Mouse (Mus musculus): Measurements from ENCODE around the gene Psmd5. TPM values are rescaled to one million over a fixed set of nuclear protein-coding genes. Genes with fewer than 3 reads are reported as not detected.
"Not testable (repeated sequence)": the region's sequence is repeated elsewhere in the genome, so short reads cannot be mapped to it uniquely, and the experiment has no call there.

Gene Psmd5
- polyA plus RNA-seq, 1 experiment = 41.7 TPM

DNA sequence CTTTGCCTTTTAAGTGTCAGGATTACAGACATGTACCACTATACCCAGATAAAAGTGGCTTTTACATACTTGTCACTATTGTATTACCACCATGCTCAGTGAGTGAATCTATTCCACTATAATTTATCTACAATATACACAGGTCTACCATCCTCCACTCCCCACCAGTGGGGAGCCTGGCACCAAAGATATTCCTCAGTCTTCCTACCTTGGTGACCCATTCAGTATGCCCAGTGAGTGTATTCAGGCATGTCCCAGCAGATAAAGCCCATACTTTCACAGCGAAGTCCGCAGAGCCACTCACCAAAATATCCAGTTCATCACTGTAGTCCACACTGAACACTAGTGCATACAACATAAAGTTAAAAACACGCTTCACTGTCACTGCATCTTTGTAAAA is 64.0 kb downstream of the Psmd5 start:
- H3K4me3 ChIP-seq (ENCODE audit: insufficient read depth, low read length) = no peak overlapping the region
- H3K4me1 ChIP-seq (ENCODE audit: control insufficient read depth, insufficient read depth, low read length) = no peaks in the 10 kb centered on the region; the same call in 1 of the 2 replicates
- TF ChIP-seq CTCF (IDR thresholded peaks at IDR 0.05; ENCODE audit: extremely low read depth, insufficient read depth, low read length) (no peak), POLR2A (IDR thresholded peaks at IDR 0.05; ENCODE audit: extremely low read depth, insufficient read depth, low read length) (no peak)
- H3K27ac ChIP-seq (ENCODE audit: insufficient read depth, low read length) = no peak overlapping the region

DNA sequence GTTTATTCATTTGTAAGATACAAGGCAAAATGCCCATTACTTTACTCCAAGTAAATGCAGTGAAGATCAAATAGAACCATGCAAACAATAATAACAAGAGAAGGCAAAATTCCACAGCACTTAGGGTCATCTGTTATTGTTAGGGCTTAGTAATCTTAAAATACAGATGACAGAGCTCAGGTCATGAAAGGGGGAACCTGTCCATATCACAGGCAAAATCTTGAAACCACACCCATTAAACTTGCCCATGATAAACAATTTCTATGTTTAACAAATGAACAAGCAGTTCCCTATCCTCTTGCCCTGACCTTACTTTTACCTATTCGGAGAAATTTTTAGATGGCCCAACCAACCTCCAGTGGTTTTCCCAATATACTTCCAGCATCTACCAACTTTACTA is 65.2 kb downstream of the Psmd5 start:
- H3K4me3 ChIP-seq (ENCODE audit: insufficient read depth, low read length) = no peak overlapping the region
- H3K4me1 ChIP-seq (ENCODE audit: control insufficient read depth, insufficient read depth, low read length) = peaks cover 2% of the 10 kb centered on the region; the same call in 1 of the 2 replicates
- H3K27ac ChIP-seq (ENCODE audit: insufficient read depth, low read length) = no peak overlapping the region
- TF ChIP-seq CTCF (IDR thresholded peaks at IDR 0.05; ENCODE audit: extremely low read depth, insufficient read depth, low read length) = no peak
- TF ChIP-seq POLR2A (IDR thresholded peaks at IDR 0.05; ENCODE audit: extremely low read depth, insufficient read depth, low read length) = no peak

DNA sequence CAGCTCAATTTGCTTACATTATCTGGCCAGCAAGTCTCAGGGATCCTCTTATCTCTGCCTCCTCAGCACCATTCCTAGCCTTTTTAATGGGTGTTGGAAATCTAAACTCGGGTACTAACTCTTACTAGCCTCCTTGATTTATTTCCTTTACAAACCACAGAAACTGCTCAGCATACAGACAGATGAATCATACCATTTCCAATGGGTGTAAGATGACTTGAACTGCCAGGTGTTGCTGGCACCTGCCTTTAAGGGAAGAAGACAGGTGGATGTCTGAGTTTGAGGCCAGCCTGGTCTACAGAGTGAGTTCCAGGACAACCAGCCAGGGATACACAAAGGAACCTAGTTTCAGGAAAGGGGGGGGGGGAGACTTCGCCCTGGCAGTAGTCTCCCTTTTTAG is 66.7 kb downstream of the Psmd5 start:
- Histone ChIP-seq H3K4me3 (ENCODE audit: insufficient read depth, low read length) (no peak overlapping the region), H3K27ac (ENCODE audit: insufficient read depth, low read length) (no peak overlapping the region), H3K4me1 (ENCODE audit: control insufficient read depth, insufficient read depth, low read length) (peaks cover 5% of the 10 kb centered on the region; the same call in 1 of the 2 replicates)
- TF ChIP-seq CTCF (IDR thresholded peaks at IDR 0.05; ENCODE audit: extremely low read depth, insufficient read depth, low read length) = no peak
- no peak for TF ChIP-seq POLR2A (IDR thresholded peaks at IDR 0.05; ENCODE audit: extremely low read depth, insufficient read depth, low read length)

DNA sequence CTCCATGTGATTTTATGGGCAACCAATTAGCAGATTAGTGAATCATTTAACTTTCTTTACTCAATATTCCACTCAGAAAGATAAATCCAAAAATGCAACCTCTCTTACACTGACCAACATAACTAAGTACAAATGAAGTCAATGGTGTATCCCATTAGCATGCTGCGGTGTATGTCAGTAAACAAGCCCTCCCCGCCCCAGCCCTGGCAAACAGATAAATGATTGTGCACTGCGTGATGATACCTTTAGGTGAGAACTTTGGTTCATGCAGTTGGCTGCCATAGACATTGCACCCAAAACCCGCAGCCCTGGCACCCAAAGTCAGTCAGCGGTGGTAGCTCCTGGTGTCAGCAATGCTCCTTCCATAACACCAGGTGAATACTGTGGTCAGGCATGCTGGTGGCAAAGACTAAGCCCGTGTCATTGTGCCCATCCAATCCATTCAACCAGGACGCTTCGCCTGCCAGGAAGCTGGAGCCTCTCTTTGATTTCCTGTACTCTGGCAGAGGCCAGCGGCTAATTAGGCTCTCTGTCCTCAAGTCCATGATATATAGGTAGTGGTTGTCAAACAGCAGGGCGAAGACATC is 69.3 kb downstream of the Psmd5 start:
- H3K27ac ChIP-seq (ENCODE audit: insufficient read depth, low read length) = no peak overlapping the region
- no peak overlapping the region for H3K4me3 ChIP-seq (ENCODE audit: insufficient read depth, low read length)
- TF ChIP-seq POLR2A (IDR thresholded peaks at IDR 0.05; ENCODE audit: extremely low read depth, insufficient read depth, low read length) (no peak), CTCF (IDR thresholded peaks at IDR 0.05; ENCODE audit: extremely low read depth, insufficient read depth, low read length) (no peak)
- H3K4me1 ChIP-seq (ENCODE audit: control insufficient read depth, insufficient read depth, low read length) = peaks cover 5% of the 10 kb centered on the region; the same call in 1 of the 2 replicates

DNA sequence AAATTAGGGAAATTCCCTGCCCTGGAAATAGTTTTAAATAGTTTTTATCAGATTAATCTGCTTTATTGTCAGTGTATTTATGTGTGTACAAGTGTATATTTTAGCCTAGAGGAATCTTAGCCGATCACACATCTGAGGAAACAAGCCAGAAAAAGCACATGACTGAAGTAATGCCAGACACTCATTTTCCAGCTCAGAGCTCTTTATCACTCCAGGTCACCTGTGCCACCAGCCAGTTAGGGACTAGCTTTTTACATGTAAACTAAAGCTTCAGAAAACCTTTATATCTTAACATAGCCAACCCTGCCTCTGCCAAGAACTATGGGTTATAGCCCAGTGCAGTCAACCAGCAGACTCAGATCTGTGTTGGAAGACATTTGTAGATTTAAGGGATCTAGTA is 70.0 kb downstream of the Psmd5 start:
- Histone ChIP-seq H3K4me3 (ENCODE audit: insufficient read depth, low read length) (no peak overlapping the region), H3K4me1 (ENCODE audit: control insufficient read depth, insufficient read depth, low read length) (peaks cover 5% of the 10 kb centered on the region; the same call in 1 of the 2 replicates), H3K27ac (ENCODE audit: insufficient read depth, low read length) (no peak overlapping the region)
- TF ChIP-seq CTCF (IDR thresholded peaks at IDR 0.05; ENCODE audit: extremely low read depth, insufficient read depth, low read length) (no peak), POLR2A (IDR thresholded peaks at IDR 0.05; ENCODE audit: extremely low read depth, insufficient read depth, low read length) (no peak)

DNA sequence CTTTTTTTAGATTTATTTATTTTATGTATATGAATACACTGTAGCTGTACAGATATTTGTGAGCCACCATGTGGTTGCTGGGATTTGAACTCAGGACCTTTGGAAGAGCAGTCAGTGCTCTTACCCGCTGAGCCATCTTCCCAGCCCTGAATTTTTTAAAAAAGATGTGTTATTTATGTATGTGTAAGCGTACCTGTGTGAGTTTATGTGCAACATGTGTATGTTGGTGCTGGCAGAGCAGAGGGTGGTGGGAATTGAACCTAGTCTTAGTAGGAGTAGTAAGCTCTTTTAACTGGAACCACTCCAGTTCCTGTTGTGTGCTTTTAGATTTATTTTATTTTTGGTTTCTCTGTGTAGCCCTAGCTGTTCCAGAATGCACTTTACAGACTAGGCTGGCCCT is 70.6 kb downstream of the Psmd5 start:
- H3K27ac ChIP-seq (ENCODE audit: insufficient read depth, low read length) = no peak overlapping the region
- H3K4me1 ChIP-seq (ENCODE audit: control insufficient read depth, insufficient read depth, low read length) = peaks cover 5% of the 10 kb centered on the region; the same call in 1 of the 2 replicates
- H3K4me3 ChIP-seq (ENCODE audit: insufficient read depth, low read length) = no peak overlapping the region
- TF ChIP-seq CTCF (IDR thresholded peaks at IDR 0.05; ENCODE audit: extremely low read depth, insufficient read depth, low read length) (no peak), POLR2A (IDR thresholded peaks at IDR 0.05; ENCODE audit: extremely low read depth, insufficient read depth, low read length) (no peak)

DNA sequence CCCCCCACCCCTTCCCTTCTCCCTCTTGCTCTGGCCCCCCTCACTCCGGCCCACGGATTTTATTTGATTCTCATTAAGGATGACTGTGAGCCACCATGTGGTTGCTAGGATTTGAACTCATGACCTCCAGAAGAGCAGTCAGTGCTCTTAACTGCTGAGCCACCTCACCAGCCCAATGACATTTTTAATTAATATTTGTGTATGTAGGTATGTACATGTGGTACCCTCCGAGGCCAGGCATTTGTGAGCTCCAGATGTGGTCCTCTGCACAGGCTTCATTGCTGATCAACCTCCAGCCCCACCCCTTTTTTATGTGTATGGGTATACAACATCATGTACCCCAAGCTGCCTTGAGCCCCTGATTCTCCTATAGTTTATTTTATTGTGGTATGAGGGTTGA is 71.0 kb downstream of the Psmd5 start:
- no peak overlapping the region for H3K27ac ChIP-seq (ENCODE audit: insufficient read depth, low read length)
- peaks cover 7% of the 10 kb centered on the region; the same call in 1 of the 2 replicates for H3K4me1 ChIP-seq (ENCODE audit: control insufficient read depth, insufficient read depth, low read length)
- no peak for TF ChIP-seq CTCF (IDR thresholded peaks at IDR 0.05; ENCODE audit: extremely low read depth, insufficient read depth, low read length)
- no peak for TF ChIP-seq POLR2A (IDR thresholded peaks at IDR 0.05; ENCODE audit: extremely low read depth, insufficient read depth, low read length)
- H3K4me3 ChIP-seq (ENCODE audit: insufficient read depth, low read length) = peak overlapping the region; percentile 68; the same call in 1 of the 2 replicates

DNA sequence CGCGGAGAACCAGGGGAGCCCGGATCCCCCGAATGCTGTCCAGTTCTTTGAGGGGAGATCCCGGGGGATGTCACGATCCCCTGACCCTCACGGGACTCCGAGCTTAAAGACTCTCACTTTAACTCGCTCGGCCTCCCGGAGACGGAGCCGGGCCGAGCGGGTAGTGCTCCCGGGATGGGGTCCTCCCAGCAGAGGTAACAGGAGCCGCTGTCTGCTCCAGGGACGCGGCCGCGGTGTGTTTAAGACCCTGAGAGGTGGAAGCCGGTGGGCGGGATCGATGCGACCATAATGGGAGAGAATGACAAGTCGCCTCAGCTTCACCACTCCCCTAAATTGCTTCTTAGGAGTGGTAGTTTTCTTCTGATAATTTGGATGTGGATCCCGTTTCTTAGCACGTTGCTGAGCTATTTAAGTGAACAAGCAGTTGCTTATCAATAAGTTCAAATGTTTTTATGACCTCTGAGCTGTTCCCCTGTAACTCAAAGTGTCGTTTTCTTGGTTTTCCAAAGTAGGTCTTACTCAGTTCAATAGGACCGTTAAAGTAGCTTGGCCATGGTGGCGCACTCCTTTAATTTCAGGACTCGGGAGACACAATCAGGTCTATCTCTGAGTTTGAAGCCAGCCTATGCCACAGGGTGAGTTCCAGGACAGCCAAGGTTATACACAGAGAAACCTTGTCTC is 72.1 kb downstream of the Psmd5 start:
- H3K4me1 ChIP-seq (ENCODE audit: control insufficient read depth, insufficient read depth, low read length) = not testable (repeated sequence)

DNA sequence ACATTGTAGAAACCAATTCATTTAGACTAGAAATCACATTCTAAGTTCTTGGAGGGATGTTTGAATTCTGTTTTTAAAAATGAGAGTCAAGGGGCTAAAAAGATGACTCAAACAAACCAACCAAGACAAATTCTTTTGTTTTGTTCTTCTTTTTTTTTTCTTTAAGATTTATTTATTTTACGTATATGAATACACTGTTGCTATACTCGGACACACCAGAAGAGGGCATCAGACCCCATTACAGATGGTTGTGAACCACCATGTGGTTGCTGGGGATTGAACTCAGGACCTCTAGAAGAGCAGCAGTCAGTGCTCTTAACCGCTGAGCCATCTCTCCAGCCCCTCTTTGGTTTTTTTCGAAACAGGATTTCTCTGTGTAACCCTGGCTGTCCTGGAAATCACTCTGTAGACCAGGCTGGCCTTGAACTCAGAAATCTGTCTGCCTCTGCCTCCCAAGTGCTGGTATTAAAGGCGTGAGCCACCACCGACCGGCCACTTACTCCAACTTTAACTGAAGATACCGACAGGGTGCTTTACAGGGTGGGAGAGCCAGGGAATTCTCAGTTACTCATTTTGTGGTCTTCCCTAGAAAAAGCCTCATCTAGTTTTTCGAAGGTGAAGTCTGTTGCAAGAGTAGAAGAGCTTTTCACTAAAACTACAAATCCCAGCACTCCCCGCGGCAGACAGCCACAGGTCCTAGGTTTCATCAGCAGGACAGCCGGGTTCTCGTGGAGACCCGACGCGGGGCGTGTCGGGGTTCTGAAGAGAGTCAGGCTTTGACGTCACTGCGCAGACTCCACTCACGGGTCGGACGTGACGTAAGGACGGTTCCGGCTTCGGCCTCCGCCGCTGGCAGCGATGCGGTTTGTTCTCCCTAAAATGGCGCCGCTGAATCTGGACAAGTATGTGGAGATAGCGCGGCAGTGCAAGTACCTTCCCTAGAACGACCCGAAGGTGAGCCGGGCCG is 73.0 kb downstream of the Psmd5 start:
- Histone ChIP-seq H3K4me3 (ENCODE audit: insufficient read depth, low read length) (peak overlapping the region; percentile 68), H3K27ac (ENCODE audit: insufficient read depth, low read length) (no peak overlapping the region), H3K4me1 (ENCODE audit: control insufficient read depth, insufficient read depth, low read length) (peaks cover 7% of the 10 kb centered on the region; the same call in 1 of the 2 replicates)
- TF ChIP-seq POLR2A (IDR thresholded peaks at IDR 0.05; ENCODE audit: extremely low read depth, insufficient read depth, low read length) (peak; percentile 95), CTCF (IDR thresholded peaks at IDR 0.05; ENCODE audit: extremely low read depth, insufficient read depth, low read length) (no peak)

More for the DNA sequence above, 72.1 kb downstream of the Psmd5 start:
- H3K27ac ChIP-seq (ENCODE audit: insufficient read depth, low read length) = not testable (repeated sequence)
- H3K4me3 ChIP-seq (ENCODE audit: insufficient read depth, low read length) = peak overlapping the region; percentile 68

Measured in cortical plate, adult 2 months (tissue).